Mouse (Mus musculus): Measurements from ENCODE around the gene Kmt2e.

GRCm38 (mm10) chr5:23418797-23419595 lies 15.2 kb upstream of the Kmt2e start:
- no peak for TF ChIP-seq CTCF (IDR thresholded peaks at IDR 0.05; ENCODE audit: control insufficient read depth, insufficient read depth, insufficient replicate concordance, low read depth, low read length)
- no peak for TF ChIP-seq POLR2A (IDR thresholded peaks at IDR 0.05; ENCODE audit: control insufficient read depth, low read depth, low read length)
